Mouse (Mus musculus): ENCODE measurements at regions not wholly inside any gene's neighbourhood (a gene's known extent, or its start where the extent isn't known, plus 50 kb on each side); places are given as distances from the start of the nearest gene placed in this dataset.

GRCm38 (mm10) chr8:92158219-92158618, 199.2 kb upstream of the Irx5 start:
- no peak for DNase-seq
- TF ChIP-seq CTCF (conservative IDR thresholded peaks at IDR 0.05; ENCODE audit: insufficient read depth, insufficient read length, low read depth, low read length) (no peak), POLR2A (IDR thresholded peaks at IDR 0.05; ENCODE audit: low read depth, low read length) (no peak)
- Histone ChIP-seq H3K4me1 (ENCODE audit: control insufficient read depth, insufficient read depth, low read length) (no peaks in the 10 kb centered on the region), H3K36me3 (ENCODE audit: control insufficient read depth, insufficient read depth, low read length) (no peaks in the 10 kb centered on the region), H3K27ac (ENCODE audit: insufficient read depth, low read depth, low read length) (no peak overlapping the region), H3K27me3 (replicated peaks; ENCODE audit: control insufficient read depth, insufficient read depth, low read length) (no peaks in the 10 kb centered on the region), H3K4me3 (ENCODE audit: insufficient read depth, low read depth, low read length) (no peak overlapping the region)
- WGBS, result 56% methylated on average over 10 of the region's 10 CpGs

DNA sequence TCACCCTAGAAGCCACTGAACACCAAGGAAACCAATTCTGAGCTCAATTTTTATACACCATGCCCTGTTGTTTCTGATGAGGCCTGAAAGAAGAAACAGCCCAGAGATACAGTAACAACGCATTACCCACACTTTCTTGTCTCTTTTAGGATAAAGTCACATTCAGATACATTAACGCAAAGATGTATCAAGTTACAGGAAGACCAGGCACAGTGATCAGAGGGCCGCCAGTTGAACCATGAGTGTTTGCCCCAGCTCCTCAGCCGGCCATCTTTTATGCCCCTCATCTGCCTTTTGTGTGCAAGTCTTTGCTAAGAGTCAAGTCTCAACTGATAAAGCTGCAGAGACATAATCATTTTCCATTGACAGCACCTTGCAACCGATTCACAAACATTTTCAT, 204.9 kb upstream of the Irx5 start:
- Histone ChIP-seq H3K27ac (ENCODE audit: insufficient read depth, low read depth, low read length) (no peak overlapping the region), H3K4me3 (ENCODE audit: insufficient read depth, low read depth, low read length) (no peak overlapping the region), H3K4me1 (ENCODE audit: control insufficient read depth, insufficient read depth, low read length) (no peaks in the 10 kb centered on the region), H3K36me3 (ENCODE audit: control insufficient read depth, insufficient read depth, low read length) (no peaks in the 10 kb centered on the region), H3K27me3 (replicated peaks; ENCODE audit: control insufficient read depth, insufficient read depth, low read length) (no peaks in the 10 kb centered on the region)
- no peak for DNase-seq
- TF ChIP-seq POLR2A (IDR thresholded peaks at IDR 0.05; ENCODE audit: low read depth, low read length), result no peak
- TF ChIP-seq CTCF (conservative IDR thresholded peaks at IDR 0.05; ENCODE audit: insufficient read depth, insufficient read length, low read depth, low read length), result no peak
- 73% methylated on average over 5 of the region's 5 CpGs for WGBS

DNA sequence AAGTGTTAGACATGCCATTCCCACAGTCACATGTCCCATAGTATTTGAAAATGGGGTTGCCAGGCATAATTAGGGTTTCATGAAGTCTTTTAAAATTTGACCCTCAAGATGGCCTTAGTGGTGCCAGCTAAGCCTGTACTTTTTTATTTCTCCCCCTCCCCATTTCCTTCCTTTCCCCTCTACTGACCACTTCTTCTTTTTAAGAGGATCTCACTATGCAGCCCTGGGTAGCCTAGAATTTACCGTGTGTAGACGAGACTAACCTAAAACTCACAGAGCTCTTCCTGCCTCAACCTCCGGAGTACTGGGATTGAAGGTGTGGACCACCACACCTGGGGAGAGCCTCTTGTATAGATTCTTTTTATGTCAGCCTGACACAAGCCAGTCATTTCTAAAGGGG, 209.8 kb upstream of the Irx5 start:
- Histone ChIP-seq H3K27me3 (replicated peaks; ENCODE audit: control insufficient read depth, insufficient read depth, low read length) (no peaks in the 10 kb centered on the region), H3K4me3 (ENCODE audit: insufficient read depth, low read depth, low read length) (no peak overlapping the region), H3K27ac (ENCODE audit: insufficient read depth, low read depth, low read length) (no peak overlapping the region), H3K36me3 (ENCODE audit: control insufficient read depth, insufficient read depth, low read length) (no peaks in the 10 kb centered on the region), H3K4me1 (ENCODE audit: control insufficient read depth, insufficient read depth, low read length) (no peaks in the 10 kb centered on the region)
- WGBS, result 81% methylated on average over 3 of the region's 3 CpGs
- no peak for DNase-seq
- TF ChIP-seq CTCF (conservative IDR thresholded peaks at IDR 0.05; ENCODE audit: insufficient read depth, insufficient read length, low read depth, low read length) (no peak), POLR2A (IDR thresholded peaks at IDR 0.05; ENCODE audit: low read depth, low read length) (no peak)

DNA sequence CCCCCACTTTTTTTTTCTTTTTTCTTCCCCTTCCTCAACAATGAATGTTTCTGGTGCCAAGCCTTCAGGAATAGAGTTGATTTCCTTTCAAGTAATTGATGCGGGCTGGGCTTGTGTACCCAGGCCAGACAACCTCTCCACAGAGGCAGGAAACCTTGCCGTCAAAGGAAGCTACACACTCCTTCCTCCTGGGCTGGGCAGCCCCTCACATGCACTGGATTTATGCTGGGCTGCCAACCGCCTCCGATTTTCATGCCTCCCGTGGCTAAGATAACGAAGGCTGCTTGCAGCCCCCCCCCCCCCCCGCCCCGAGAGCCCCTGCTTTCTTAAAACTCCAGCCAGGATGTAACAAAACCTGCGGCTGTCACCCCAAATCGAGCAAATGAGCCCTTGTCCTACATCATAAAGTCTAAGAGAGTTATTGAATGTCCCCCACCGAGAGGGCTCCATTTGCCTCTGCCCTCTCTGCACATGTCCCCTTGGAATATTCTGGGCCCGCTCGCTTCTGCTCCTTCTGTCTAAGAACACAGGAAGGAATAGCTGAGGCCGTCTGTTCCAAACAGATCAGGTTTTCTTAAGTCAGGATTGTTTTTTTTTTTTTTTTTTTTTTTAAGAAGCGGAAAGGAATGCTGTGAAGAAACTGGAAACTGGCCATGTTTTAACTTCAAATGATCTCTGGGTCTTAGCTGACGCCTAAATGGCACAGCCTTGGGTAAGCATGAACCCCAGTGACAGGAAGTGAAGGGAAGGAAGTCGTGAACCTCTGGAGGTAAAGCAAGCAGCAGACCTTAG, 220.1 kb upstream of the Irx5 start:
- Histone ChIP-seq H3K27ac (ENCODE audit: insufficient read depth, low read depth, low read length) (peak overlapping the region; percentile 55; the same call in 1 of the 2 replicates), H3K4me1 (ENCODE audit: control insufficient read depth, insufficient read depth, low read length) (no peaks in the 10 kb centered on the region), H3K4me3 (ENCODE audit: insufficient read depth, low read depth, low read length) (no peak overlapping the region), H3K36me3 (ENCODE audit: control insufficient read depth, insufficient read depth, low read length) (no peaks in the 10 kb centered on the region), H3K27me3 (replicated peaks; ENCODE audit: control insufficient read depth, insufficient read depth, low read length) (no peaks in the 10 kb centered on the region)
- TF ChIP-seq CTCF (conservative IDR thresholded peaks at IDR 0.05; ENCODE audit: insufficient read depth, insufficient read length, low read depth, low read length), result no peak
- no peak for TF ChIP-seq POLR2A (IDR thresholded peaks at IDR 0.05; ENCODE audit: low read depth, low read length)
- WGBS, result 10% methylated on average over 17 of the region's 17 CpGs
- peak; percentile 53 for DNase-seq

GRCm38 (mm10) chr8:92136413-92136812, 221.0 kb upstream of the Irx5 start:
- WGBS, result 21% methylated on average over 12 of the region's 13 CpGs
- H3K36me3 ChIP-seq (ENCODE audit: control insufficient read depth, insufficient read depth, low read length), result no peaks in the 10 kb centered on the region
- no peak for DNase-seq

DNA sequence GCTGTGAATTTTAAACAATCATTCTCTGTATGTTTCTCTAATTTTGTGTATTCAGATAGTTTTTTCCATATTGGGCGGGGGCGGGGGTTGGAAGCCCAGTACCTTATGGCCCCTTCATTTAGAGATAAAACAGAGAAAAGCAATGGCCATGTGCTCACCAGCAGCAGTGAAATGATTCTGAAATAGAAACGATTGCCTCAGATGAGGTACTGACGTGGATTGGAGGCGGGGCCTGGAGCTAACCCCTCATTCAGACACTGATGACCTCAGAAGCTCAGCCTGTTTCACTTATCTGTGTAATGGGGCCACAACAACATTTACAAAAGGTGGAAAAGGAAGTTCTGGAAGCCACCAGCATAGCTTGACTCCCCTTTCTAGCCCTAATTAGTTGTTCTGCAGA, 223.0 kb upstream of the Irx5 start:
- WGBS, result 62% methylated on average over 5 of the region's 5 CpGs
- no peak overlapping the region for H3K4me3 ChIP-seq (ENCODE audit: insufficient read depth, low read depth, low read length)
- no peaks in the 10 kb centered on the region for H3K4me1 ChIP-seq (ENCODE audit: control insufficient read depth, insufficient read depth, low read length)
- no peak overlapping the region for H3K27ac ChIP-seq (ENCODE audit: insufficient read depth, low read depth, low read length)
- no peaks in the 10 kb centered on the region for H3K36me3 ChIP-seq (ENCODE audit: control insufficient read depth, insufficient read depth, low read length)
- no peak for TF ChIP-seq CTCF (conservative IDR thresholded peaks at IDR 0.05; ENCODE audit: insufficient read depth, insufficient read length, low read depth, low read length)
- TF ChIP-seq POLR2A (IDR thresholded peaks at IDR 0.05; ENCODE audit: low read depth, low read length), result no peak
- DNase-seq, result no peak
- no peaks in the 10 kb centered on the region for H3K27me3 ChIP-seq (replicated peaks; ENCODE audit: control insufficient read depth, insufficient read depth, low read length)

More at GRCm38 (mm10) chr8:92136413-92136812, 221.0 kb upstream of the Irx5 start:
- Histone ChIP-seq H3K27me3 (replicated peaks; ENCODE audit: control insufficient read depth, insufficient read depth, low read length) (no peaks in the 10 kb centered on the region), H3K27ac (ENCODE audit: insufficient read depth, low read depth, low read length) (no peak overlapping the region), H3K4me1 (ENCODE audit: control insufficient read depth, insufficient read depth, low read length) (no peaks in the 10 kb centered on the region), H3K4me3 (ENCODE audit: insufficient read depth, low read depth, low read length) (no peak overlapping the region)
- no peak for TF ChIP-seq CTCF (conservative IDR thresholded peaks at IDR 0.05; ENCODE audit: insufficient read depth, insufficient read length, low read depth, low read length)
- no peak for TF ChIP-seq POLR2A (IDR thresholded peaks at IDR 0.05; ENCODE audit: low read depth, low read length)

- H3K36me3 ChIP-seq (ENCODE audit: control insufficient read depth, insufficient read depth, low read length), result no peaks in the 10 kb centered on the region
- H3K27me3 ChIP-seq (replicated peaks; ENCODE audit: control insufficient read depth, insufficient read depth, low read length), result no peaks in the 10 kb centered on the region
- WGBS, result 51% methylated on average over 24 of the region's 24 CpGs
- H3K27ac ChIP-seq (ENCODE audit: insufficient read depth, low read depth, low read length), result no peak overlapping the region
- no peak for DNase-seq
- no peaks in the 10 kb centered on the region for H3K4me1 ChIP-seq (ENCODE audit: control insufficient read depth, insufficient read depth, low read length)
- no peak overlapping the region for H3K4me3 ChIP-seq (ENCODE audit: insufficient read depth, low read depth, low read length)
- TF ChIP-seq CTCF (conservative IDR thresholded peaks at IDR 0.05; ENCODE audit: insufficient read depth, insufficient read length, low read depth, low read length) (no peak), POLR2A (IDR thresholded peaks at IDR 0.05; ENCODE audit: low read depth, low read length) (no peak)
These were observed 223.7 kb upstream of the Irx5 start for GRCm38 (mm10) chr8:92133484-92134406.

Data from kidney, adult 2 months (tissue).